Mouse (Mus musculus) MEL-GATA-1-ER (cell line): ENCODE measurements around the gene Fdx1.

Experiments used
- DNase-seq: peaks from one replicate; pipeline ENCODE4 v3.0.0-alpha.2; 2012; ENCODE audit warnings: low read depth; ENCODE audit errors: extremely low read depth

The Fdx1 gene

DNA sequence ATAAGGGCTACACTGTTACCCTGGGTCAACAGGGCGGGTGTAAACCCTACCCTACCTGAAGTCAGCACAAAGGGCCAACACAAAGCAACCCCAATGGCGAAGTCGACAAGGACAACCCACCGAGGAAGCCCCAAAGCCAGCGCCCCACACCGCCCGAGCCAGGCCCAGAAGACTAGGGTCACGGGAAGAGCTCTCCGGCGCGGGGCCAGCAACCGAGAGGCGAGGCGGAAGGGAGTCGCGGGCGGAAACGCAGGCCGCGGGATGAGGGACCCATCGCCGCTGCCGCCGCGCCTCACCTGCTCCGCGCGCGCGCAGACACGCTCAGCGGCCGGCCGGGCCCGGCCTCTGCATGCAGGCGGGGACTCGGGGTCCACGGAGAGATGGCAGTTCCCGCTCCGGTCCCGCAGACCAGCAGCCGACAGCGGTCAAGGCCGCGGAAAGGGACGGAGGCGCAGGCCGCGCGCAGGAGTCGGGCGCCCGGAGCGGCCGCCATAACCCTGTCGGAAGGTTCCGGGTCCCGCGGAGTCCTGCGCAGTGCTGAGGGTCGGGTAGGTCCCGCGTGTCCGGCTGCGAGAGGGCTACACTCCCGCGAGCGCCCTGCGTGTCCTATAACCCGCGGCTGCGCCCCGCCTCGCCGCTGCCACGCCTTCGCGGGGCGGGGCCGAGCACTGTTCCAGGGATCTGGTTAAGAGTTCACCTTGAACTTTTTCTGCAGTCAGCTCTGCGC is at the start of gene Fdx1:
Gene Fdx1, minus strand, starts transcription at position 582 of the 727 bp plus-strand sequence.
- peak; percentile 32 for DNase-seq

DNA sequence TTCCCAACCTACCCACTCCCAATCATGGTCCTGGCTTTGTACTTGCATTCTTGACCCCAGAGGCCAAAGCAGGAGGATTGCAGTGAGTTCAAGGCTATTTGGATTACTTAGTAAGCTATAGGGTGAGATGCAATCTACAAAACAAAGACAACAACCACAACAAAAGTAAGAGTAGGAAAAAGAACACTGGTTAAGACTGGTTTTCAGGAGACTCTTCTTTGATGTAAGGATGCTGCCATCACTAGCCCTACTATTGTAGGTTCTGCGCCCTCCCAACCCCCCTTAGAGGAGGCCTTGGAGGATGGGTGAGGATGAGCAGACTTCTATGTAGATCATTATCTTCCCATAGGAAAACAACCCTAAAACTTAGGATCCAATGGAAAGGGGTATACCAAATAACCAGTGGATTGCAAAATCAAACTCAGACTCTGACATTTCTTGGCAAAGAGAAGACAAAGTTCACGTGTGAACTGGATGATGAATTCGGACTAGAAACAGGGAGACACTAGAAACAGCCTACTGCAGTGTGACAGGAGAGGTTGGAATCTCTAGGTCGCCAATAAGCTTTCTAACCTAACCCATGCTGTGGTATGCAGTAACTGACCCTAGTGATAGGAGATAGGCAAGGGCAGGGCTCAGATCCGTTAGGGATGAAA is 49.6 kb upstream of the Fdx1 start:
- no peak for DNase-seq

DNA sequence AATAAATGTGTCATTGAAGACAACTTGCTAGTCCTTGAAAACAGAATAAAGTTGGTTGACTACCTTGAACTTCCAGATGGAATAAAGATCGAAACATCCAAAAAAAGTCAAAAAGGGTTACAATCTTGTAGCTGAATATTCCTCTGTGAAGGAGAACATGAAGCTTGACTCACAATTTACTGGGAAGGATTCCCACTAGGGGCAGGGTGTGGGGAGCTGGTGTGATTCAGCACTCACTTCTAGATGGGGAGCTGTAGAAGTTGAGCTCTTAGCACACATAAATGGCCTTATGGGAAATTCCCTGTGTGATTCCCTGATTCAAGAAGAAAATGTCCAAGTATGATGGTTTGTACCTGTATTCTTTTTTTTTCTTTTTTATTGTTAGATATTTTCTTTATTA is 49.0 kb upstream of the Fdx1 start:
- no peak for DNase-seq

GRCm38 (mm10) chr9:52008511-52008910 is 45.2 kb upstream of the Fdx1 start:
- DNase-seq, result no peak

DNA sequence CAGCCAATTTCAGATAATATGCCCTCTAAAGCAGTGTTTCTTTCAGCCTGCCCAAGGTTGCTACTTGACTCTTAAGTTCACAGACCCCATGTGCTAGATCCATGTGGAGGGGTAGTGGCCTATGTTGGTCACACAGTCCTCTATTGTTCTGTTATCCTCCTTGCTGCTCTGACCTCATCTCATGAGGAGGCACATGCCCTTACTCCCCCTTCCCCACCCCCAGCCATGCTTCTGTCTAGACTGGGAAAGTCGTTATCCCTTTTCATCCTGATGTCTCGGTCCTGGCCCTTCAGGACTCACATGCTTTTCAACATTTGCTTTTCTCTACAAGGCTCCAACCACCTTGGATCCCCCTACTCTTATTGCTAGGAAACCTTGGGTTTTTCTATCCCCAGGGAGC is 44.0 kb upstream of the Fdx1 start:
- DNase-seq, result no peak

DNA sequence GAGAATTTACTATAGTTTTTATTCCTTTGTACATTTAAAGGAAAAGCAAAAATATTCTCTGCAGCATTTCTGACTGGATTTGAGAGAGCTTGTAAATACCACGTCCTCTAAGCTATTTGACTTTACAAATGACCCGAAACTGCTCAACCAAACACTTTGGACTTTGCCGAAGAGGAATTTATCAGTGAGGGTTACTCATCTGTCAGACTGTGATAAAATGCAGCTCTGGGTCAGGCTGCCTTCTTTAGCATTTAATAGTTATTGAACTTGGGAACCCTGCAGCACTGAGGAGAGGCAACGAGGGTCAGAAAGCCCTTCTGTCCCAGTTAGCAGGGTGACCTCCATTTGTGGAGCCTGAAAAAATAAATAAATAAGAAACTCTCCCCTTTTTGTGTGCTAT is 40.1 kb upstream of the Fdx1 start:
- no peak for DNase-seq

- no peak for DNase-seq
These were observed 32.2 kb upstream of the Fdx1 start for GRCm38 (mm10) chr9:51995331-51996099.

DNA sequence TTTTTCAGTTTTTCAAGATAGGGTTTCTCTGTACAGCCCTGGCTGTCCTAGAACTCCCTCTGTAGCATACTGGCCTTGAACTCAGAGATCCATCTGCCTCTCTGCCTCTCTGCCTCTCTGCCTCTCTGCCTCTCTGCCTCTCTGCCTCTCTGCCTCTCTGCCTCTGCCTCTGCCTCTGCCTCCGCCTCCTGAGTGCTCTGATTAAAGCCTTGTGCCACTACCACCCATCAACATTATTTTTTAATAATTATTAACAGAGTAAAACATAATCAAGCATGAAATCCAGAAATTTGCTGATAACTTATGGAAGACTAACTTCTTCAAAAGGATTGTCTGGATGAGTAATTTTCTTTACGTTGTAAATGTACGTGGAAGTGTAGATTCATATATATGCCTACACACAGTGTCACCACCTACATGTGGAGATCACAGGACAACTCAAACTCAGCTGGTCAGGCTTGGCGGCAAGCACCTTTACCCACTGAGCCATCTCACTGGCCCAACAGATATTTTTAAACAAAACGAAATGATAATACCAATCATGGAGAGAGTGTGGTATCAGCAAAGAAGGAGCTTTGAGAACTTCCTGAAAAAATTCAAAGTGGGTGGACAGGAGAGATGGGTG is 31.4 kb upstream of the Fdx1 start:
- no peak for DNase-seq

DNA sequence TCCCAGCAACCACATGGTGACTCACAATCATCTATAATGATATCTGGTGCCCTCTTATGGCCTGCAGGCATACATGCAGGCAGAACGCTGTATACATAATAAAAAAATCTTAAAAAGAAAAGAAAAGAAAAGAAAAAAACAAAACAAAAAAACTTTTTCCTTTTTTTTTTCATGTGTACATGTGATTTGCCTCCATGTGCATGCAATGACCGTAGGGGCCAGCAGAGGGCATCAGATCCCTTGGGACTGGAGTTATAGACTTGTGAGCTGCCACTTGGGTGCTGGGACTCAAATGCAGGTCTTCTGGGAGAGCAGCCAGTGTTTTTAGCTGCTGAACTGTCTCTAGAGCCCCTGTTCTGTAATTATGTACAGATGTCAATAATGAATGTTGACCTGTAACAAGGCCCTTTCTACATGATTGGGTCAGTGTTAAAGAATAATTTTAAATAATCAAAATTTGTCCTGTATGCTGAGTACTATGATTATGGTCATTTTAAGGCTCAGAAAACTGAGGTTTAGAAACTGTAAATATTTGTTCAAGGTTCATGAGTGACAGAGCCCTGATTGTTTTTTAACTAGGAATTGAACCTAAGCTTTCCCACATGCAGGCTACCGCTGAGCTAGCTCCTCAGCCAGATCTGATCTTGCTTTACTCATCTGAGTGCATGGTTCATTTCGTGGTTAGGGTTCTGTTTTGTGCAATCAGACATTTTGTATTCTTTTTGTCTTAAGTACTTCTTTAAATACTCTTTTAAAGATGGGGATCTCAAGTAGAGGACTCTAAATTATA is 30.3 kb upstream of the Fdx1 start:
- peak; percentile 10 for DNase-seq

DNA sequence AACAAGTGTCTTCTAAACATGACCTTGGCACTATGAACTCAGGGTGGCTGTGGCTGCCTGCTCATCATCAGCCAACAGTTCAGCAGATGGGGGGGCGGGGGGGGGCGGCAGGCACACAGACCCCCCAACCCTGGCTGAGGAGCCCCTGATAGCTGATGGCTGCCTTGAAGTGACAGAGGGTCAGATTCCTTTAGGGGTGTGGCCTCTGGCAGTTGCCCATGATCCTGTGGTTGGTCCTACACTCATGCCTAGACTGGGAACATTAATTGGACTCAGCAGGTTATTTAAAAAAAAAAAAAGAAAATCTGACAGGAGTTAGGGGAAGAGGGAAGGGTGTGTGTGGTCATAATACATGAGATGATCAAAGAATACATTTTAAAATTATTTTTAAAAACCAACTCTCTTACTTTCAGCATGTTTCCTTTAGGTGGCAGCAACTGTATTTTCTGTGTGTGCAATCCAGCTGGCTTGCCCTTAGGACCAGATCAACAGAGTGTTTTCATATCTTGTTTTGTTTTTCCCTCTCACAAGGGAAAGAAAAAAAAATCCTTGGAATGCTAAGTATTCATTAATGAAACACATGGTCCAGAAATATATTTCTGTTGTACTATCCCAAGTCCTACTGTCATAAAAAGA is 28.0 kb upstream of the Fdx1 start:
- no peak for DNase-seq

DNA sequence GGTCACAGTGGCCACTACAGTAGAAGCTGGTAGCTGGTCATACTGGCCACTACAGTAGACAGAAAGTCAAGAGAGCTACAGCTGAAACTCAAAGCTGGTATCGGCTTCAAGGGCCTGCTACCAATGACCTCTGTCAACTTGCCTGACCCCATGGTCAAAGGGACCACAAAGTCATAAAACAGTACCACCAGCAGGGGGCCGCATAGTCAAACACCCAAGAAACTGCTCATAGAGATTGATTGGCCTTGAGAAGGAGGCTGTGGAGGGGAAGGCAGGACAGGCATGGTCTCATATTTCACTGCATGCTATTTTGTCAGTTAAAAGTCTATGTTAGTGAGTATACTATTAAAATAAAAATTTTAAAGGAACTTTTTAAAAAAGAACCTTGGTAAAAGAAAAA is 27.5 kb upstream of the Fdx1 start:
- no peak for DNase-seq

GRCm38 (mm10) chr9:51985493-51986099 is 22.2 kb upstream of the Fdx1 start:
- no peak for DNase-seq

- DNase-seq, result no peak
These were observed 17.8 kb upstream of the Fdx1 start for GRCm38 (mm10) chr9:51981131-51981530.

GRCm38 (mm10) chr9:51979301-51979700 is 15.9 kb upstream of the Fdx1 start:
- DNase-seq, result no peak

DNA sequence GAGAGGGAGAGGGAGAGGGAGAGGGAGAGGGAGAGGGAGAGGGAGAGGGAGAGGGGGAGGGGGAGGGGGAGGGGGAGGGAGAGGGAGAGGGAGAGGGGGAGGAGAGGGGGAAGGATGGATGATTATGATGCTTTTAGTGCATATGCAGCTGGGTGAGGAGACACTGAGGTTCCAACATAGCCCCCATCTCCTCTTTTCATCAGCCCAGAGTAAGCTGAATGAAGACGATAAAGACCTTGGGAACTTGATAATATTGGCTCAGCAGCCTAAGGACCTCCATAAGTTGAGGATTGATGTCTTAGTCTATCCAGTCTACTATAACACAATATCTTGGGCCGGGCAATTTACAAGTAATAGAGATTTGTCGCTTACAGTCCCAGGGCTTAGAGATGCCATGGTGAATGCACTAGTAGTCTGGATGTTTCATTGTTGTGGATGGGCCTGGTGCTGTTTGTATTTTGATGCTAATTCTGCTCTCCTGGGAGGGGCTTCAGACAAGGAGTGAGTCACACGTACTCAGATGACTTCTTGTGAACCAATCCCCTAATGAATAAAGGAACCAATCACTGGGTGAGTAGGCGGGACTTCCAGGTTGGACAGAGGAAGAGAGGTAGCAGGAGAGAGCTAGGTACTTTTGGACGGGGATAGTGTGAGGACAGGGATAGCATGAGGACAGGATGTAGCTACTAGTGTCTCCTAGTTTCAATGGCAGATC is 15.3 kb upstream of the Fdx1 start:
- no peak for DNase-seq

GRCm38 (mm10) chr9:51977439-51978000 is 14.2 kb upstream of the Fdx1 start:
- DNase-seq, result peak; percentile 44

GRCm38 (mm10) chr9:51974871-51975270 is 11.5 kb upstream of the Fdx1 start:
- DNase-seq, result no peak

DNA sequence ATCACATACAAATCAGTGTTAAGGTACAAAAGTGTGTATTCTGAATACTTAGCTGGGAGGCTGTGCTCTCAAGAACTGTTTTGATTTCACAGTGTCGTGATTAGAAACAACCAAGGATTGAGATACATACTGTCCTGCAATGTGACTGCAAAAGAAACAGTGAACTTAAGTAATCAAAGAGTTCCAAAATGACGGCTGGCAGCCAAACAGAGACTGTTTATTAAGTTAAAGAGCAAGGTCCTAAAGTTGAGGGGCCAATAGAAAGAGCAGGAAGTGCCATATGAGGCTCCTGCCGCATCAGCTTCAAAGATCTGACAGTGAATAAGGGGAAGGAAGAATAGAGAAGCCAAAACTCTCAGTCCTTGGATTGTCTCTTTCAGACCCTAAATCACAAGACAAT is 10.5 kb upstream of the Fdx1 start:
- DNase-seq, result no peak

DNA sequence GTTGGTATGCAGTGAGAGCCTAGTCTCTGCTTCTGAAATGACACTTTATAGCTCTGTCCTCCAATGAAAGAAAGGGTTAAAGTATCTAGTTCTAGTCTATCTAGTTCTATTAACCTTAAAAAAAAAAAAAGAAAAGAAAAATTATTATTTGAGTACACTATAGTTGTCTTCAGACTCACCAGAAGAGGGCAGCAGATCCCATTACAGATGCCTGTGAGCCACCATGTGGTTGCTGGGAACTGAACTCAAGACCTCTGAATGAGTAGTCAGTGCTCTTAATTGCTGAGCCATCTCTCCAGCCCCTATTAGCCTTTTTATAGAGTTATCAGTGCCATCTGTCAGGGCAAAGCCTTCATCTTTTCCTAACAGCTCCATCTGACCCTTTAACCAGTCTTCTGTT is 3.0 kb upstream of the Fdx1 start:
- no peak for DNase-seq
